Mouse (Mus musculus): ENCODE measurements around the gene Nup62. TPM values are rescaled to one million over a fixed set of nuclear protein-coding genes. Genes with fewer than 3 reads are reported as not detected.

The Nup62 gene
- polyA plus RNA-seq, 2 experiments = 31.5 to 44.8 TPM

GRCm38 (mm10) chr7:44776849-44777498, 38.9 kb upstream of the Nup62 start:
- H3K4me2 ChIP-seq (ENCODE audit: low read depth) = peak overlapping the region; percentile 39; the same call in 1 of the 2 replicates
- H3K9me3 ChIP-seq (ENCODE audit: control insufficient read depth, low read length) = no peaks in the 10 kb centered on the region
- peak; percentile 44 for ATAC-seq (ENCODE audit: insufficient read depth)
- 0 out of 2 replicates have a peak overlapping the region, but pooled peaks have one; percentile 12 for H3K9ac ChIP-seq (replicated peaks)
- TF ChIP-seq CTCF (IDR thresholded peaks at IDR 0.05; ENCODE audit: low read depth) (no peak), EP300 (IDR thresholded peaks at IDR 0.05; ENCODE audit: low read depth) (no peak)
- no peaks in the 10 kb centered on the region for H3K27me3 ChIP-seq (ENCODE audit: control insufficient read depth, insufficient read depth, low read length)
- H3K4me1 ChIP-seq (replicated peaks; ENCODE audit: control insufficient read depth in 2 of 2, insufficient read depth in 2 of 2, low read length in 1 of 2) = peaks cover 20 to 32% of the 10 kb centered on the region in 2 experiments
- 83% methylated on average over 9 of the region's 9 CpGs for WGBS (ENCODE audit: insufficient replicate concordance)
- peak overlapping the region; percentile 80 for H3K27ac ChIP-seq
- no peaks in the 10 kb centered on the region; the same call in none of the 2 replicates for H3K36me3 ChIP-seq (replicated peaks; ENCODE audit: control insufficient read depth, insufficient read depth, low read depth)
- peak; percentile 20 to 56 (median 33) for DNase-seq (ENCODE audit: low read depth in 3 of 3, low spot score in 3 of 3)
- peak overlapping the region in 1 of 2 experiments; percentile 35; a peak in 2 of 4 replicates for H3K4me3 ChIP-seq (ENCODE audit: insufficient read depth in 1 of 2, low read depth in 2 of 2, low read length in 2 of 2)

- no peak for ATAC-seq (ENCODE audit: insufficient read depth)
- Histone ChIP-seq H3K36me3 (replicated peaks; ENCODE audit: control insufficient read depth, insufficient read depth, low read depth) (no peaks in the 10 kb centered on the region), H3K4me1 (replicated peaks; ENCODE audit: control insufficient read depth in 2 of 2, insufficient read depth in 2 of 2, low read length in 1 of 2) (peaks cover 2 to 12% of the 10 kb centered on the region in 2 experiments; a peak in 3 of 4 replicates), H3K4me2 (ENCODE audit: low read depth) (no peak overlapping the region), H3K4me3 (ENCODE audit: insufficient read depth in 1 of 2, low read depth in 2 of 2, low read length in 2 of 2) (no peak overlapping the region), H3K27me3 (ENCODE audit: control insufficient read depth, insufficient read depth, low read length) (no peaks in the 10 kb centered on the region), H3K9ac (replicated peaks) (no peak overlapping the region), H3K9me3 (ENCODE audit: control insufficient read depth, low read length) (no peaks in the 10 kb centered on the region), H3K27ac (no peak overlapping the region)
- no peak for DNase-seq (ENCODE audit: low read depth in 3 of 3, low spot score in 3 of 3)
- 72% methylated on average over 8 of the region's 8 CpGs for WGBS (ENCODE audit: insufficient replicate concordance)
- TF ChIP-seq EP300 (IDR thresholded peaks at IDR 0.05; ENCODE audit: low read depth) (no peak), CTCF (IDR thresholded peaks at IDR 0.05; ENCODE audit: low read depth) (no peak)
Measured at GRCm38 (mm10) chr7:44780101-44780500, 35.8 kb upstream of the Nup62 start.

- no peak for ATAC-seq (ENCODE audit: insufficient read depth)
- H3K27me3 ChIP-seq (ENCODE audit: control insufficient read depth, insufficient read depth, low read length) = no peaks in the 10 kb centered on the region; the same call in 1 of the 2 replicates
- H3K27ac ChIP-seq = no peak overlapping the region
- no peaks in the 10 kb centered on the region for H3K9me3 ChIP-seq (ENCODE audit: control insufficient read depth, low read length)
- H3K4me1 ChIP-seq (replicated peaks; ENCODE audit: control insufficient read depth in 2 of 2, insufficient read depth in 2 of 2, low read length in 1 of 2) = no peaks in the 10 kb centered on the region
- no peaks in the 10 kb centered on the region for H3K36me3 ChIP-seq (replicated peaks; ENCODE audit: control insufficient read depth, insufficient read depth, low read depth)
- no peak overlapping the region for H3K9ac ChIP-seq (replicated peaks)
- 53% methylated on average over 3 of the region's 3 CpGs for WGBS (ENCODE audit: insufficient replicate concordance)
- TF ChIP-seq CTCF (IDR thresholded peaks at IDR 0.05; ENCODE audit: low read depth) (no peak), EP300 (IDR thresholded peaks at IDR 0.05; ENCODE audit: low read depth) (no peak)
- H3K4me2 ChIP-seq (ENCODE audit: low read depth) = no peak overlapping the region
- H3K4me3 ChIP-seq (ENCODE audit: insufficient read depth in 1 of 2, low read depth in 2 of 2, low read length in 2 of 2) = no peak overlapping the region
- DNase-seq (ENCODE audit: low read depth in 3 of 3, low spot score in 3 of 3) = no peak
Measured at GRCm38 (mm10) chr7:44789531-44789930, 26.4 kb upstream of the Nup62 start.

- Histone ChIP-seq H3K9ac (replicated peaks) (no peak overlapping the region), H3K4me1 (replicated peaks; ENCODE audit: control insufficient read depth in 2 of 2, insufficient read depth in 2 of 2, low read length in 1 of 2) (no peaks in the 10 kb centered on the region), H3K36me3 (replicated peaks; ENCODE audit: control insufficient read depth, insufficient read depth, low read depth) (no peaks in the 10 kb centered on the region), H3K27me3 (ENCODE audit: control insufficient read depth, insufficient read depth, low read length) (no peaks in the 10 kb centered on the region; the same call in 1 of the 2 replicates), H3K27ac (no peak overlapping the region), H3K4me2 (ENCODE audit: low read depth) (no peak overlapping the region), H3K9me3 (ENCODE audit: control insufficient read depth, low read length) (no peaks in the 10 kb centered on the region), H3K4me3 (ENCODE audit: insufficient read depth in 1 of 2, low read depth in 2 of 2, low read length in 2 of 2) (no peak overlapping the region)
- WGBS (ENCODE audit: insufficient replicate concordance) = 56% methylated on average over 4 of the region's 4 CpGs
- DNase-seq (ENCODE audit: low read depth in 3 of 3, low spot score in 3 of 3) = no peak
- ATAC-seq (ENCODE audit: insufficient read depth) = no peak
- no peak for TF ChIP-seq EP300 (IDR thresholded peaks at IDR 0.05; ENCODE audit: low read depth)
- no peak for TF ChIP-seq CTCF (IDR thresholded peaks at IDR 0.05; ENCODE audit: low read depth)
Measured at GRCm38 (mm10) chr7:44790066-44790465, 25.8 kb upstream of the Nup62 start.

GRCm38 (mm10) chr7:44792781-44793180, 23.1 kb upstream of the Nup62 start:
- H3K27me3 ChIP-seq (ENCODE audit: control insufficient read depth, insufficient read depth, low read length) = no peaks in the 10 kb centered on the region; the same call in 1 of the 2 replicates
- TF ChIP-seq EP300 (IDR thresholded peaks at IDR 0.05; ENCODE audit: low read depth) (no peak), CTCF (IDR thresholded peaks at IDR 0.05; ENCODE audit: low read depth) (no peak)

More at GRCm38 (mm10) chr7:44792781-44793180, 23.1 kb upstream of the Nup62 start:
- Histone ChIP-seq H3K4me1 (replicated peaks; ENCODE audit: control insufficient read depth in 2 of 2, insufficient read depth in 2 of 2, low read length in 1 of 2) (no peaks in the 10 kb centered on the region), H3K36me3 (replicated peaks; ENCODE audit: control insufficient read depth, insufficient read depth, low read depth) (no peaks in the 10 kb centered on the region), H3K4me2 (ENCODE audit: low read depth) (no peak overlapping the region), H3K9ac (replicated peaks) (no peak overlapping the region), H3K27ac (no peak overlapping the region), H3K9me3 (ENCODE audit: control insufficient read depth, low read length) (no peaks in the 10 kb centered on the region), H3K4me3 (ENCODE audit: insufficient read depth in 1 of 2, low read depth in 2 of 2, low read length in 2 of 2) (no peak overlapping the region)
- 61% methylated on average over 6 of the region's 6 CpGs for WGBS (ENCODE audit: insufficient replicate concordance)
- DNase-seq (ENCODE audit: low read depth in 3 of 3, low spot score in 3 of 3) (no peak), ATAC-seq (ENCODE audit: insufficient read depth) (no peak)

All from liver, embryonic 14.5 days (tissue).